Mouse (Mus musculus) limb, embryonic 12.5 days (tissue): ENCODE results near the gene Zbtb12. TPM values are rescaled to one million over a fixed set of nuclear protein-coding genes. Genes with fewer than 3 reads are reported as not detected.

Source experiments
- ATAC-seq: fragments of 200-750 bp; cut with Nextera tagmentation; 2 replicates; pipeline ENCODE4 v1.8.0; 2017; ENCODE audit warnings: low read depth, moderate TSS enrichment; ENCODE audit not compliant: insufficient number of reproducible peaks, insufficient read depth, low FRiP score, low TSS enrichment
- H3K27ac ChIP-seq: fragments of 300-500 bp; sonication (generic); 2 replicates; pipeline ENCODE4 v1.5.1; 2016; ENCODE audit warnings: mild to moderate bottlenecking, moderate library complexity
- H3K27me3 ChIP-seq: fragments of 300-500 bp; sonication (generic); 2 replicates; pipeline ENCODE4 v1.6.1; 2016; ENCODE audit warnings: mild to moderate bottlenecking, moderate library complexity
- H3K36me3 ChIP-seq: fragments of 300-500 bp; sonication (generic); 2 replicates; pipeline ENCODE4 v1.6.1; 2016; ENCODE audit warnings: mild to moderate bottlenecking, moderate library complexity
- H3K4me1 ChIP-seq: fragments of 300-500 bp; sonication (generic); replicated peaks from 2 replicates; pipeline ENCODE4 v1.6.1; 2016
- H3K4me2 ChIP-seq: fragments of 300-500 bp; sonication (generic); 2 replicates; pipeline ENCODE4 v1.6.1; 2016; ENCODE audit warnings: mild to moderate bottlenecking, moderate library complexity
- H3K4me3 ChIP-seq: fragments of 300-500 bp; sonication (generic); replicated peaks from 2 replicates; pipeline ENCODE4 v1.5.1; 2016; ENCODE audit warnings: mild to moderate bottlenecking
- H3K9ac ChIP-seq: fragments of 300-500 bp; sonication (generic); replicated peaks from 2 replicates; pipeline ENCODE4 v1.6.1; 2016; ENCODE audit warnings: mild to moderate bottlenecking, moderate library complexity
- H3K9me3 ChIP-seq: fragments of 300-500 bp; sonication (generic); 2 replicates; pipeline ENCODE4 v1.6.1; 2016; ENCODE audit warnings: mild to moderate bottlenecking, moderate library complexity
- WGBS: fragments of 180-500 bp; shearing (Covaris S2); methylation state at CpG from one replicate; pipeline ENCODE4 v1.1.7; 2016; 5-methylcytosine and 5-hydroxymethylcytosine counted together
- polyA plus RNA-seq: library from polyadenylated mRNA; unstranded; fragments of >200 nt; fragmentation: Nextera tagmentation; extraction: Ambion mirVana; gene quantifications from 2 replicates; pipeline ENCODE4 v1.2.1, GENCODE M21; 2016

Gene Zbtb12
- polyA plus RNA-seq, 1 experiment from 2014 or later, result 9.3 TPM

DNA sequence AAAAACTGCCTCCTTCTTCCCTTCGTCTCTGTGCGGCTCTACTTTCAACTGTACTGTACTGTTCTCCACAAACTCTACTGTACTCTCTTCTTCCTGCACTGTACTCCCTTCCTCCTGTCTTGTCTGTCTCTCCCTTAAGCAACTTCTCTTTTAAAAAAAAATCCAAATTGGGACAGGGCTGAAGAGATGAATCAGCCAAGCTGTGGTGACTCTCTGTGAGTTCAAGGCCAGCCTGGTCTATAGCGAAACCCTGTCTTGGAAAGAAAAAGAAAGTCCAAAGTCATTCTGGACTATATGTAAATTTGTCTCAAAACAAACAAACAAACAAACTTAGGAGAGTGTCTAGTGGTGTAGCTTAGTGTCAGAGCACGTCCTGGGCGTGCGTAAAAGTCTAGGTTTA is 5.0 kb upstream of the Zbtb12 start:
- Histone ChIP-seq H3K9ac (no peak overlapping the region), H3K36me3 (no peaks in the 10 kb centered on the region), H3K4me2 (no peak overlapping the region), H3K4me1 (no peaks in the 10 kb centered on the region; the same call in 1 of the 2 replicates), H3K27me3 (0 out of 2 replicates have a peak, but pooled peaks cover 4% of the 10 kb centered on the region), H3K9me3 (no peaks in the 10 kb centered on the region), H3K27ac (no peak overlapping the region), H3K4me3 (no peak overlapping the region)
- WGBS, result 89% methylated on average over 6 of the region's 6 CpGs
- ATAC-seq, result no peak

DNA sequence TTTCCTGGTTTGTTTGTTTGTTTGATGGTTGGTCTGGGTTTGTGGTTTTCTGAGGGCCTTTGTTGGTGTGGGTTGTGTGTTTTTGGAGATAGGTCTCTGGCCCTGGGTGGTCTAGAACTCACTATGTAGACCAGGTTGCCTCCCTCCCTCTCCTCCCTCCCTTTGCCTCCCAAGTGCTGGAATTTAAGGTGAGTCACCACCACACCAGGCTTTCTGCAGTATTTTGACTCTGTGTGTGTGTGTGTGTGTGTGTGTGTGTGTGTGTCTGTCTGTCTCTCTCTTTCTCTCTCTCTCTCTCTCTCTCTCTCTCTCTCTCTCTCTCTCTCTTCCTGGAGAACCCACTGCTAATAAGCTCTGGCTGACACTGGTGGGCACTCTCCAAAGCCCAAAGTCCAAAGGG is 1.9 kb downstream of the Zbtb12 start:
- H3K9me3 ChIP-seq, result no peaks in the 10 kb centered on the region
- H3K9ac ChIP-seq, result no peak overlapping the region

DNA sequence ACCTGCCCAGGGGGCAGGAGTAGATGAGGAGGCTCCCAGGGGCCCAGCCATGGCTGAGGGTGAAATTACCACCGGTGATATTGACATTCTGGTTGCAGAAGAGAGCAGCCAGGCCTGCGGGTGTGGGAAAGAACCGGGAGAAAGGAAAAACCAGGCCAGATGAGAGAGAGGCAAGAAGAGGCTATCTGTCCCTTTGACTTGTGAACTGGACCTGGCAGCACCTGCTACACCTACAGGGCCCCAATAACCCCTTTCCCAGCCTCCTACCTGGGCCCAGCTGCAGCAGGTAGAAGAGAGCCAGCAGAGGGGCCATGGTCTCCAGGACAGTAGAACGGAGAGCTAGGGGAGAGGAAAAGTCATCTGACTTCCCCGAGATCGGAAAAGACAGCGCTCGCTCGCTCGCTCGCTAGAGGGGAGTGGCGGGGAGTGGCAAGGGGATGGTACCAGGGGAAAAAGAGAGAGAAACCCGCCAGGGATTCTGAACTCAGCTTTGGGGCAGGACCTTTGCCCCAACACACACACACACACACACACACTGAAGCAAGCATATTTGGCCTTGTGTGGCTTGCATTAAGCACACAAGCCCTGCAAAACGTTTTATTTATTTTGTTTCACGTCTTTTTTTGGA is 2.5 kb downstream of the Zbtb12 start, which contains the start of gene Gm20547:
Gm20547 (minus strand) TSS at position 360 of the 628 bp plus-strand sequence.
- Histone ChIP-seq H3K4me2 (peak within 1 kb of the TSS; percentile 13; the same call in 1 of the 2 replicates), H3K9ac (no peak within 1 kb of the TSS), H3K36me3 (no peaks in the 10 kb centered on the region), H3K9me3 (no peaks in the 10 kb centered on the region), H3K27me3 (peaks cover 20% of the 10 kb centered on the region), H3K4me3 (no peak within 1 kb of the TSS), H3K27ac (no peak within 1 kb of the TSS), H3K4me1 (peaks cover 8% of the 10 kb centered on the region; the same call in 1 of the 2 replicates)
- no peak for ATAC-seq
- 8% methylated on average over 15 of the region's 15 CpGs for WGBS

More for the DNA sequence above, 1.9 kb downstream of the Zbtb12 start:
- Histone ChIP-seq H3K4me3 (no peak overlapping the region), H3K36me3 (no peaks in the 10 kb centered on the region), H3K4me2 (no peak overlapping the region), H3K4me1 (peaks cover 8% of the 10 kb centered on the region; the same call in 1 of the 2 replicates), H3K27ac (no peak overlapping the region), H3K27me3 (peaks cover 20% of the 10 kb centered on the region)
- no peak for ATAC-seq

DNA sequence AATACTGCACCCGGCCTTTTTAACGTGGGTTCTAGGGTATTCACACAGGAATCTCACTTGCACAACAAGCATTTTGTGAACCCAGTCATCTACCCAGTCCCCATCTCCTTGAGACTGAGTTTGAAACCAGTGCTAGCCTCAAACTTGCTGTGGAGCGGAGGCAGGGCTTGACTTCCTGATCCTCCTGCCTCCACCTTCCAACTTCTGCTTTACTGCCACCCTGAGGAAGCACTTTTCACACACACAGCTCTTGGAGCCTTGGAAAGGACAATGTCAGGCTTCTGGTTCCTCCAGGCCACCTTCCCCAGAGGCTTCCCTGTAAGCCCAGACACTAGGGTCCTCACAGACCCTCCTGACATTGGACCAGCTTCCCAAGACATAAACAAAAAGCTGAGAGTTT is 4.0 kb downstream of the Zbtb12 start:
- no peak overlapping the region for H3K4me3 ChIP-seq
- ATAC-seq, result no peak
- no peak overlapping the region for H3K9ac ChIP-seq
- H3K4me2 ChIP-seq, result no peak overlapping the region
- WGBS, result 53% methylated on average over 3 of the region's 3 CpGs
- no peaks in the 10 kb centered on the region for H3K9me3 ChIP-seq
- peaks cover 8% of the 10 kb centered on the region; the same call in 1 of the 2 replicates for H3K4me1 ChIP-seq
- H3K27me3 ChIP-seq, result peaks cover 20% of the 10 kb centered on the region
- no peak overlapping the region for H3K27ac ChIP-seq
- H3K36me3 ChIP-seq, result no peaks in the 10 kb centered on the region

DNA sequence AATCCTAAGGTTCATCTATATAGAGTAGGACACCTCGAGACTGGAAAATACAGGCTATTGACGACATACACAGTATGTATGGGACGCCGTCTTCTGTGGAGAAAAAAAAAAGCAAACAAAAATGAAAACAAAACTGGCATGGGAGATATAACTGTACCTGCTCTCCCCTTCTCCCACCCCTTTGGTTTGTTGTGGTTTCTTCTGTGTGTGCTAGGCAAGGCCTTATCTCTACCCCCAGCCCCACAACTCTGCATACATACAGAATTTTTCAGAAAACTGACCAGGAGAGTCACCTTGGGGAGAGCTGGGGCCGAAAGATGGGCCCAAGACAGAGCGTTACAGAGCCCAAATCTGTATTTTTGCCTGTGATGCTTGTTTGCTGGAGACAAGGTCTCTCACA is 5.4 kb downstream of the Zbtb12 start:
- Histone ChIP-seq H3K4me1 (0 out of 2 replicates have a peak, but pooled peaks cover 6% of the 10 kb centered on the region), H3K9me3 (no peaks in the 10 kb centered on the region), H3K9ac (no peak overlapping the region), H3K4me2 (no peak overlapping the region), H3K27me3 (peaks cover 20% of the 10 kb centered on the region), H3K27ac (no peak overlapping the region), H3K4me3 (no peak overlapping the region), H3K36me3 (no peaks in the 10 kb centered on the region)
- 90% methylated on average over 6 of the region's 6 CpGs for WGBS
- ATAC-seq, result no peak

DNA sequence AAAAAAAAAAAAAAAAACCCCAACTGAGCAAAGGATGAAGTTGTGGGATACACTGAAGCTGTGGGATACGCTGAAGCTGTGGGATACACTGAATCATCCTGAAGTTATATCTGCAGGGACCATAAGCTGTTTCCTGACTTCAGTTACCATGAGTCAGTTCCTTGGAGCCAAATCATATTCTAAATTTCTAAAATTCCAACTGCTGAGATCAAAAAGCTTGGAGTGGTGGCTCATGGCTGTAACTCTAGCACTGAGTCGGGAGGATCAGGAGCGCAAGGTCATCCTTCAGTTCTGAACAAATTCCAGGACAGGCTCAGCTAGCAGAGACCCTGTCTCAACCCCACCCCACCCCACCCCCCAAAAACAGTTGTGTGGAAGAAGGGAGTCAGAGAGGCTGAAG is 6.3 kb downstream of the Zbtb12 start:
- H3K9me3 ChIP-seq, result no peaks in the 10 kb centered on the region
- WGBS, result 83% methylated on average over 3 of the region's 3 CpGs
- H3K4me1 ChIP-seq, result 0 out of 2 replicates have a peak, but pooled peaks cover 6% of the 10 kb centered on the region
- peaks cover 20% of the 10 kb centered on the region for H3K27me3 ChIP-seq
- H3K9ac ChIP-seq, result no peak overlapping the region
- no peak overlapping the region for H3K4me2 ChIP-seq
- H3K4me3 ChIP-seq, result no peak overlapping the region
- H3K27ac ChIP-seq, result no peak overlapping the region
- no peaks in the 10 kb centered on the region for H3K36me3 ChIP-seq
- ATAC-seq, result no peak

DNA sequence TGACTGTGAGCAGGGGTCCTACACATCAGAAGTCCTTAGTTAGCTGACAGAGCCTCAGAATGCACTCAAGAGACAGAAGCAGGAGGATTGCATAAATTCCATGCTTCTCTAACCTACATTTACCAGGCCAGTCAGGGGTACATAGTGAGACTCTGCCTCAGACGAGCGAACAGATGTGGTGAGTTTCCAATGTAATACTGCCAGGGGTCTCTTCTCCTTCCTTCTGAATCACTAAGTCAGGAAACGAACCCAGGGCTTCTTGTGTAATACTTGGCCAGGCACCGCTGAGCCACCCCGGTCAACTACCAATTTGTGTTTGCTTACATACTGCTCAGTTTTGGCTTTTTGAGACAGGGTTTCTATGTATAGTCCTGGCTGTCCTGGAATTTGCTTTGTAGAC is 8.7 kb downstream of the Zbtb12 start:
- H3K4me1 ChIP-seq, result peaks cover 7% of the 10 kb centered on the region; the same call in 1 of the 2 replicates
- peaks cover 4% of the 10 kb centered on the region; the same call in 1 of the 2 replicates for H3K27me3 ChIP-seq
- ATAC-seq, result no peak
- H3K27ac ChIP-seq, result no peak overlapping the region
- no peak overlapping the region for H3K4me3 ChIP-seq
- H3K4me2 ChIP-seq, result no peak overlapping the region
- H3K9ac ChIP-seq, result no peak overlapping the region
- no peaks in the 10 kb centered on the region for H3K36me3 ChIP-seq
- 88% methylated on average over 5 of the region's 5 CpGs for WGBS
- H3K9me3 ChIP-seq, result no peaks in the 10 kb centered on the region

DNA sequence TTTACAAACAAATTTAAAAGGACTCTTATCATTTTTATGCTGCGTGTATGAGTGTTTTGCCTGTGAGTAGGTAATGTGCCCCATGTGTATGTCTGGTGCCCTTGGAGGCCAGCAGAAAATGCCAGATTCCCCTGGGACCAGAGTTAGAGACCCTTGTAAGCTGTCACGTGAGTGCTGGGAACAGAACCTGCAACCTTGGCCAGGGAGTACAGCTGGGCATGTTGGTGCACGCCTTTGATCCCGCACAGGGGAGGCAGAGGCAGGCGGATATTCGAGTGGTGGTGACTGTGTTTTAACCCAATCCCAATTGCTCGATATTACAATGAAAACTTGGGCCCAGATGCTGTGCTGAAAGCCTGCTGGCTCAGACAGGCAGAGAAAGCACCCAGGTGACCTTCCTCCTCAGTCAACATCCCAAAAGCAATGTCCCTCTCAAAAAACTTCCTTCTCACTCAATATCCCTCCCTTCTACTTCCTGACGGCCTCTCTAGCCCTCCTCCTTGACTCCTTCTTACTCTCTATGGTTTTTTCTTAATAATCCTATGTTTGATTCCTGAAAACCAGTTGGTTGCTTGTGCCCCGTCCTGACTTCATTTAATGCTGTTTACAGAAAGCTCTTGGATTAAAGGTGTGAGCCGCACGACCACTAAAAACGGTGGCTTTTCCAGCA is 10.9 kb downstream of the Zbtb12 start:
- no peak overlapping the region for H3K9ac ChIP-seq
- H3K27me3 ChIP-seq, result no peaks in the 10 kb centered on the region
- WGBS, result 86% methylated on average over 12 of the region's 12 CpGs
- no peak overlapping the region for H3K4me2 ChIP-seq
- H3K36me3 ChIP-seq, result no peaks in the 10 kb centered on the region
- peaks cover 9% of the 10 kb centered on the region for H3K4me1 ChIP-seq
- no peak for ATAC-seq
- no peaks in the 10 kb centered on the region for H3K9me3 ChIP-seq
- H3K4me3 ChIP-seq, result no peak overlapping the region
- no peak overlapping the region for H3K27ac ChIP-seq

DNA sequence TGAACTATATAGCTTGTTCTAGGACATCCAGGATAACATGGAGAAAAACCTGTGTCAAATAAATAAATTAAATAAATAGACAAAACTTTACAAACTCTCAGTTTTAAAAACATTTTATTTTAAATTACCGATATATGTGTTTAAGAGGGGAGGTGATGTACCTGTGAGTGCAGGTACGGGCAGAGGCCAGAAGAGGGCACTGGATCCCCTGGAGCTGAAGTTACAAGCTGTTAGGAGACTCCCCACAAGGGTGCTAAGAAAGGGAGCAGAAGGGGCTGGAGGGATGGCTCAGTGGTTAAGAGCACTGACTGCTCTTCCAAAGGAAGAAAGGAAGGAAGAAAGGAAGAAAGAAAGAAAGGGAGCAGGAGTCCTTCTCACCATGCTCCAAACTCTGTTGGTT is 12.1 kb downstream of the Zbtb12 start:
- H3K27me3 ChIP-seq, result no peaks in the 10 kb centered on the region
- H3K36me3 ChIP-seq, result peaks cover 9% of the 10 kb centered on the region
- ATAC-seq, result no peak
- no peak overlapping the region for H3K9ac ChIP-seq
- H3K4me2 ChIP-seq, result no peak overlapping the region
- no peak overlapping the region for H3K4me3 ChIP-seq
- no peaks in the 10 kb centered on the region for H3K9me3 ChIP-seq
- 91% methylated on average over 2 of the region's 2 CpGs for WGBS
- no peak overlapping the region for H3K27ac ChIP-seq
- H3K4me1 ChIP-seq, result peaks cover 21% of the 10 kb centered on the region

DNA sequence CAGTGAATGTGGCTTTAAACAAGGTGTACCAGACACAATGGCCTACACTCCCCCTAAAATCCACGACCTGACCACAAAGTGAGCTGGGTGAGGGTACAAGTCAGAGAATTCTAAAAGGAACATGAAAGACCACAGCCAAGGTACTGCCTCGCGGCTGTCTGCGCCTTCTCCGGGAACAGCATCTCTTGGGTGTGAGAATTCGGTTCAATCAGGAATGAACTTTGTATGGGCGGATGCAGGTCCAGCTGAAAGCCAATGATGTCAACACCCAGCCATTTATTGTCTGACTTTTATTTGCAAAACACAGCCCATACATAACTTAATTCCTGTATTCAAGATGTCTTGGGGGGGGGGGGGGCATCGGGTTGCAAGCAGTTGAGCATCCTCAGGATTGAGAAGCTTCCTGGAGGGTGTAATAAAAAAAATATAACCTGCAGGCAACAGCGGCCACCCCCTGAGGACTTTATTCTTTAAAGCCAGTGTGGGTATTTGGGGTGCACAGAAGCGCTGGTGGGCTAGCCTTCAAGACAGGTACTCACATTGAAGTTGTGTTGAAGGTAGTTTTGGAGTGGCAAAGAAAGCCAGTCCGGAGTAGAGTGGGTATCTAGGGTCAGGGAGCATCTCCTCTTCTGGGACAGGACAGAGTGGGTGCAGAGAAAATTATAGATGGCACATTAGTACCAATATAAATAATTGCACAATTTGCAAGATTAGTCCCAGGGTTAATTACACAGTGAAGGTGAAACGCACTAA is 14.0 kb downstream of the Zbtb12 start:
- Histone ChIP-seq H3K27me3 (no peaks in the 10 kb centered on the region), H3K4me3 (no peak overlapping the region), H3K36me3 (peaks cover 15% of the 10 kb centered on the region), H3K9ac (no peak overlapping the region), H3K4me1 (peaks cover 34% of the 10 kb centered on the region), H3K9me3 (no peaks in the 10 kb centered on the region), H3K27ac (peak overlapping the region; percentile 69; the same call in 1 of the 2 replicates), H3K4me2 (peak overlapping the region; percentile 87)
- ATAC-seq, result no peak
- WGBS, result 71% methylated on average over 12 of the region's 12 CpGs

DNA sequence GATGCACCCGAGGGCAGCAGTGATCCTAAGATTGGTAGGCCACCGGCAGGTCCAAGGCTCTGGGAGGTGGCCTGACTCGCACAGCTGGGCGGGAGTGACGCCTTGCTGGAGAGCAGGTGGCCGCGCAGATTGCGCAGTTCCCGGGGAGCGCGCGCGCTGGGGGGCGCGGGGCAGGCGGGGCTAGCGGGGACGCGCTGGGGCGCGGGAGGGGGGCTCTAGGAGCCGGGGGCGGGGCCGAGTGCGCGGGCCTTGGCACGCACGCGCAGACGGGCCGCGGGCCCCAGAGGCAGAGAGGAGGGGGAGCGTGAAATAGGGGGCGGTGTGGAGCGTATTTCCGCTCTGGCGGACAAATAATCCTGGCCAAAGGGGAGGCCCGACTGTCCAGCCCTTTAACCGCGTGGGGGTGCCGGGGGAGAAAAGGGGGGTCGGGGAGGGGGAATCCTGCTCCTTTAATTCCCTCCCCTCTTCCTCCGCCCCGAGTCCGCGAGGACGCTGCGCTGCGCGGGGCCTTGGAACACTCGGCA is 14.9 kb downstream of the Zbtb12 start:
- peak; percentile 78 for ATAC-seq
- Histone ChIP-seq H3K9me3 (no peaks in the 10 kb centered on the region), H3K4me2 (peak overlapping the region; percentile 87), H3K9ac (peak overlapping the region; percentile 92), H3K27me3 (no peaks in the 10 kb centered on the region), H3K36me3 (peaks cover 15% of the 10 kb centered on the region), H3K4me1 (peaks cover 34% of the 10 kb centered on the region), H3K4me3 (peak overlapping the region; percentile 88), H3K27ac (peak overlapping the region; percentile 94)
- under 1% methylated on average over 35 of the region's 51 CpGs for WGBS
